Mouse (Mus musculus): Measurements from ENCODE around the gene Pde1b. TPM values are rescaled to one million over a fixed set of nuclear protein-coding genes. Genes with fewer than 3 reads are reported as not detected.

The Pde1b gene
- polyA plus RNA-seq, 1 experiment, result not detected

DNA sequence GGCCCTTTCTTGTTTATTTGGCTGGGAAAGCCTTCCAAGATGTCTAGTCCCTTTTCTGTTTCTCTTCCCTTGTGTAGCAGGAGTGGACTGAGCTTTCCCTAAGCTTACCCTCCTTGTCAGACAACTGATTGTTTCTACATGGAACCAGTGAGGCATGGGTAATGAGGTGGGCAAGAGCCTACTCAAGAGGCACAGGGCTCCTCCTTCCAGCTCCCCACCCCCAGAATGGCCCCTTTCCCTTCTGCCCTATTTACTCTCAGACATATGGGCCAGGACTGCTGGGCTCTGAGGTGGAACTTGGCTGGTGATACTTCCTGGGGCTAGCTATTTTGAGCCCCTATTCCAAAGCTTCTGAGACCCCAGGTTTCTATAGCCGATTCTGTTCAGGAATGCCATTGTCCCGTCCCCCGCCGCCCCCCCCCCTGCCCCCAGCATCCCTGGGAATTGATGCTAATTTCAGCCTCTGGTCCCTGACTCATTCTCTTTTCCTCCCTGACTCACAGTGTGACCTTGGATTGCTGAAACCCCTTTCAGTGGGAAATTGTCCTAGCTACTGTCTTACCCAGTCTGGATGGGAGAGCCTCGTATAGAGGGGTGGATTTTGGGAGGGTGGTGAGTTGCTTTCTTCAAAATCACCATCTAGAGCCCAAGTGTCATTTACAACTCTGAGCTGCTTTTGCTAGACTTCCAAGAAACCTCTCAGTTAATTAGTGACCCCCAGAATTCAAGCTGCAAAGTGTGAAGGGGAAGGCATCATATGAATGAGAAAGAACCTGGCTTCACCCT, 16.0 kb downstream of the Pde1b start:
- H3K27ac ChIP-seq (ENCODE audit: insufficient read depth, low read depth, low read length), result peak overlapping the region; percentile 92
- TF ChIP-seq POLR2A (IDR thresholded peaks at IDR 0.05; ENCODE audit: insufficient read depth, low read depth, low read length), result no peak
- no peak for TF ChIP-seq CTCF (IDR thresholded peaks at IDR 0.05; ENCODE audit: insufficient read depth, low read depth, low read length)
- no peak overlapping the region for H3K4me3 ChIP-seq (ENCODE audit: insufficient read depth, low read depth, low read length)
- peaks cover 37% of the 10 kb centered on the region for H3K4me1 ChIP-seq (ENCODE audit: control insufficient read depth, insufficient read depth, low read length)
- 10% methylated on average over 5 of the region's 5 CpGs for WGBS

- H3K4me3 ChIP-seq (ENCODE audit: insufficient read depth, low read depth, low read length), result no peak overlapping the region
- 35% methylated on average over 4 of the region's 4 CpGs for WGBS
- peak overlapping the region; percentile 88 for H3K27ac ChIP-seq (ENCODE audit: insufficient read depth, low read depth, low read length)
- H3K4me1 ChIP-seq (ENCODE audit: control insufficient read depth, insufficient read depth, low read length), result peaks cover 40% of the 10 kb centered on the region
- TF ChIP-seq CTCF (IDR thresholded peaks at IDR 0.05; ENCODE audit: insufficient read depth, low read depth, low read length), result no peak
Observed at GRCm38 (mm10) chr15:103519386-103520378, 16.8 kb downstream of the Pde1b start.

GRCm38 (mm10) chr15:103522458-103523099, 19.7 kb downstream of the Pde1b start:
- Histone ChIP-seq H3K4me1 (ENCODE audit: control insufficient read depth, insufficient read depth, low read length) (peaks cover 34% of the 10 kb centered on the region), H3K27ac (ENCODE audit: insufficient read depth, low read depth, low read length) (peak overlapping the region; percentile 27; the same call in 1 of the 2 replicates), H3K4me3 (ENCODE audit: insufficient read depth, low read depth, low read length) (no peak overlapping the region)
- no peak for TF ChIP-seq POLR2A (IDR thresholded peaks at IDR 0.05; ENCODE audit: insufficient read depth, low read depth, low read length)
- TF ChIP-seq CTCF (IDR thresholded peaks at IDR 0.05; ENCODE audit: insufficient read depth, low read depth, low read length), result no peak
- WGBS, result 48% methylated on average over 3 of the region's 3 CpGs

DNA sequence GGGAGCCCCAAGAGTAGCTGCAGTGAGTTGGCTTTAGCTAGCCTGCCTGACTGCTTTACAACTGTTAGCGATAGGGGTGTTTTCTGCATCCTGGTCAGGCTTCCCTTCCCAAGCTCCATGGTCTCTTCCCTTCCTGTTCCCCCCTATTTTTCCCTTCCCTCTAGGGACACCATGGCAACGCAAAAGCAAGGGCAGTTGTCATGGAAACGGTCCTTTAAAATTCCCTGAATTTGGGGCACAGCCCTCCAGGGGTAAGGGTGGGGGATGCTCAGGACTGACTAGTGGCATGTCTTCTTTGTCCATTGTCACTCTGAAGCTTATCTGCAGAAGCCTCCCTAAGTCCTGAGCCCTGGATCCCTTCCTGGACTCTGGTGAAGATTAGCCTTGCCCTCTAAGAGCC, 20.3 kb downstream of the Pde1b start:
- H3K27ac ChIP-seq (ENCODE audit: insufficient read depth, low read depth, low read length), result peak overlapping the region; percentile 27

DNA sequence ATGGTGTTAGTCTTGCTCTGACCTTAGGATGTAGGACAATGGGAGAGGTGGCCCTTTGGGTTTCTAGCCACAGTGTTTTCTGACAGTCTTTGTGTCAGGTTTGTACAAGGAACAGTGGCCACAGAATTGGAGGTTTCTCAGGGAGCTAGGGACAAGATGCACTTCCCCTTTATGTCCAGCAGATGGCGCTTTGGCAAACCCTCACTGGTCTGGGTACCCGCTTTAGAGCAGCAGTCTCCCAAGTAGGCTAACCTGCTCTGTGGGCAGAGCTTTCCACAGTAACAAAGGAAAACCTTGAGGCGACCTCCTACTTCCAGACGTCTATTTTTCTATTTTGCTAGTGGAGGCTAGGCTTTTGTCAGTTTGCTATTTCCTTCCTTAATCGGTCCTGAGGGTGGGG, 27.5 kb downstream of the Pde1b start:
- no peak for TF ChIP-seq POLR2A (IDR thresholded peaks at IDR 0.05; ENCODE audit: insufficient read depth, low read depth, low read length)
- TF ChIP-seq CTCF (IDR thresholded peaks at IDR 0.05; ENCODE audit: insufficient read depth, low read depth, low read length), result peak; percentile 67
- no peak overlapping the region for H3K27ac ChIP-seq (ENCODE audit: insufficient read depth, low read depth, low read length)
- WGBS, result 2% methylated on average over 5 of the region's 5 CpGs
- H3K4me1 ChIP-seq (ENCODE audit: control insufficient read depth, insufficient read depth, low read length), result peaks cover 9% of the 10 kb centered on the region; the same call in 1 of the 2 replicates
- no peak overlapping the region for H3K4me3 ChIP-seq (ENCODE audit: insufficient read depth, low read depth, low read length)

More for the DNA sequence above, 20.3 kb downstream of the Pde1b start:
- TF ChIP-seq CTCF (IDR thresholded peaks at IDR 0.05; ENCODE audit: insufficient read depth, low read depth, low read length) (no peak), POLR2A (IDR thresholded peaks at IDR 0.05; ENCODE audit: insufficient read depth, low read depth, low read length) (no peak)
- Histone ChIP-seq H3K4me3 (ENCODE audit: insufficient read depth, low read depth, low read length) (no peak overlapping the region), H3K4me1 (ENCODE audit: control insufficient read depth, insufficient read depth, low read length) (peaks cover 34% of the 10 kb centered on the region)
- WGBS, result 33% methylated on average over 3 of the region's 3 CpGs

- TF ChIP-seq CTCF (IDR thresholded peaks at IDR 0.05; ENCODE audit: insufficient read depth, low read depth, low read length) (no peak), POLR2A (IDR thresholded peaks at IDR 0.05; ENCODE audit: insufficient read depth, low read depth, low read length) (no peak)
- Histone ChIP-seq H3K4me1 (ENCODE audit: control insufficient read depth, insufficient read depth, low read length) (peaks cover 25% of the 10 kb centered on the region), H3K4me3 (ENCODE audit: insufficient read depth, low read depth, low read length) (no peak overlapping the region), H3K27ac (ENCODE audit: insufficient read depth, low read depth, low read length) (no peak overlapping the region)
- WGBS, result 88% methylated on average over 7 of the region's 7 CpGs
Observed at GRCm38 (mm10) chr15:103534054-103534620, 31.3 kb downstream of the Pde1b start.

DNA sequence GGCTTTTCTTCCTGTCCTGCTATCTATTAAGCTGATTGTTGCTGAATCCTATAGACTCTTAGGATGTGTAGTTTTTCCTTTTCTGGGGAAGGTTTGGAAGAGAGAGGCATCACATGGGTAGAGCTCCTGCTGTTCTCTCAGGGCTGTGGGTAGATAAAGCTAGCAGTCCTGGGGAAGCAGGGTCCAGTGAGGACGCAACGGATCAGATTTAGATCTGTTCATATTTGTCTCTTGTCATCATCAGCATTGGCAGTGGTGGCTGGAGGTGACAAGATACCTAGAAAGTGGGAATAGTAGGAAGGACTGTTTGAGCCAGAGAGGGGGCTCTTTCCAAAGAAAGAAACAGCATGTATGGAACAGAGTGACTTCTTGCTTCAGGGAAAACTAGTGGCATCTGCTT, 32.2 kb downstream of the Pde1b start:
- no peak for TF ChIP-seq CTCF (IDR thresholded peaks at IDR 0.05; ENCODE audit: insufficient read depth, low read depth, low read length)
- no peak for TF ChIP-seq POLR2A (IDR thresholded peaks at IDR 0.05; ENCODE audit: insufficient read depth, low read depth, low read length)
- Histone ChIP-seq H3K4me3 (ENCODE audit: insufficient read depth, low read depth, low read length) (no peak overlapping the region), H3K27ac (ENCODE audit: insufficient read depth, low read depth, low read length) (no peak overlapping the region), H3K4me1 (ENCODE audit: control insufficient read depth, insufficient read depth, low read length) (peaks cover 25% of the 10 kb centered on the region)
- 68% methylated on average over 2 of the region's 2 CpGs for WGBS

DNA sequence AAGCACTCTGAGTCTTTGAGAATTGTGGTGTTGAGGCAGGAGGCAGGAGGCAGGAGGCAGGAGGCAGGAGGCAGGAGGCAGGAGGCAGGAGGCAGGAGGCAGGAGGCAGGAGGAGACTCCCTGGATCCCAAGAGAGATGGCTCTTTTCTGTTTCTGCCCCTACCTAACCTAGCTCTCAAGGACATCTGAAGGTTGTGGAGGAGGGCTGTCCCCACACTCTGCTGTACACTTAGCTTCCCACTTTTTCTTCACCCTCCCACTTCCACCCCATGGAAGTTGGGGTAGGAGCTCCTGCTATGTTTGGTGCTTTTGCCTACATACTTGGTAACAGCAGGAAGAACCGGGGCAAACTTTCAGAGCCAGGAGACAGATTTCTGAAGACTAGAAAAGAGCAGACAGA, 33.0 kb downstream of the Pde1b start:
- Histone ChIP-seq H3K4me1 (ENCODE audit: control insufficient read depth, insufficient read depth, low read length) (peaks cover 25% of the 10 kb centered on the region), H3K27ac (ENCODE audit: insufficient read depth, low read depth, low read length) (no peak overlapping the region), H3K4me3 (ENCODE audit: insufficient read depth, low read depth, low read length) (no peak overlapping the region)
- no peak for TF ChIP-seq CTCF (IDR thresholded peaks at IDR 0.05; ENCODE audit: insufficient read depth, low read depth, low read length)
- no peak for TF ChIP-seq POLR2A (IDR thresholded peaks at IDR 0.05; ENCODE audit: insufficient read depth, low read depth, low read length)
- 31% methylated on average over 1 of the region's 1 CpGs for WGBS

Measured in olfactory bulb, adult 2 months (tissue).